Mouse (Mus musculus): ENCODE measurements at regions not wholly inside any gene's neighbourhood (a gene's known extent, or its start where the extent isn't known, plus 50 kb on each side); places are given as distances from the start of the nearest gene placed in this dataset.

- intact Hi-C loops (cut with DNase I) = loop anchor here (5.0 to 10.0 kb wide), 3 partner anchors 170 to 710 kb away; no protein-coding TSS in a partner anchor
- peak in 1 of 2 experiments; percentile 10 for DNase-seq
These were observed 345.9 kb downstream of the Nrcam start for GRCm38 (mm10) chr12:44674541-44674940.

DNA sequence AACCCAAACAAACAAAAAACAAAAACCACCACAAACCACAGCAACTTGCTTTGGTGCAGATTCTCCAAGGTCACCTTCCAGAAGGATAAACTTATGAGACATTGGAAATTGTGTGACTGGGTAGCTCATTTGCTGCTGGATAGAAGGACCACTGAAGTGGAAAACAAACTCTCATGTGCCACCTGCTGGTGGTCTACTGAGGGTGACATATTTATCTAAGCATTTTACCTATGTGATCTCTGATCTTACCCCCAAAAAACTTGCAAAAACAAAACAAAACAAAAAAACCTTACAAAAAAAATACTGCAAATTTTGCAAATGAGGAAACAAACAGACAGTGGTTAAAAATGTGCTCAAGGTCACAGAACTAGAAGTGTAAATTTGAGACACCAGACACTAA, 346.3 kb downstream of the Nrcam start:
- DNase-seq = peak in 1 of 2 experiments; percentile 1
- intact Hi-C loops (cut with DNase I) = loop anchor here (10.0 kb wide), 2 partner anchors 170 to 710 kb away; no protein-coding TSS in a partner anchor
